Mouse (Mus musculus) c-Kit-positive CD71-negative TER-119-negative erythroid progenitor cells, embryonic 14.5 days (primary cell): ENCODE measurements around the gene Cdkal1.

Experiments
- DNase-seq: peaks from one replicate; pipeline ENCODE4 v3.0.0-alpha.2; 2013; ENCODE audit warnings: low read depth

Cdkal1 gene

DNA sequence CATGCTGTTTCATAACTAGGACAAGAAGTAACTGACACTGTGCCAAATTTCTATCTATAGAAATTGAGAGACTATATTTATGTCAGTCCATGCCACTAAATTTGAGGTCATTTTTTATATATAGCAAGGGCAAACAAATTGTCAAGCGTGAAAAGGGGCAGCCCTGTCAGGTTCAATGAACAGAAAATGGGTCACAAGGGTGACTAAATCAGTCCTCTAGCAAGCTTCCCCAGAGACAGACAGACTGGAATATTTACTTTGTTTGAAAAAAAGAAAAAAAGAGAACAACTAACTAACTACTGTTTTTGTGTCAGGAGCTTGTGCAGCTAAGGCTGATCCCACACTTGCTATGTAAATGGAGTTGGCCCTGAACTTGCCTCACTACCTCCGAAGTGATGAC is 355.7 kb downstream of the Cdkal1 start:
- no peak for DNase-seq

DNA sequence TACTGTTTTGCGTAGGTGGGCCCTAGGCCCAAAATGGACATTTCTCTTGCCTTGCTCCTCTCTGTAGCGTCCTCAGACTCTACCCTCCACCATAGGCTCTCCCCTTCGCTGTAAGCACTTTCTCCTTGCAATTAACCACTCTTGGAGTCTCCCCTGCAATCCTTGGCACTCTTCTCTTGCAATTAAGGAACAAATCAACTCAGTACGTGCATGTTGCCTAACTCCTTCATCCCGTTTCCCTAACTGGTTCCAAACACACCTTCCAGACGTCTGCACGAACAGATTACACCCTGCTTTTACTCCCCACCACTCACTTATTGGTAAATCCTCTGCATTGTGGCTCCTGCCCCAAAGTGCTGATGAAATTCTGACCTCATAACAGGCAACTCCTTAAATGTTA is 358.2 kb downstream of the Cdkal1 start:
- DNase-seq = no peak

DNA sequence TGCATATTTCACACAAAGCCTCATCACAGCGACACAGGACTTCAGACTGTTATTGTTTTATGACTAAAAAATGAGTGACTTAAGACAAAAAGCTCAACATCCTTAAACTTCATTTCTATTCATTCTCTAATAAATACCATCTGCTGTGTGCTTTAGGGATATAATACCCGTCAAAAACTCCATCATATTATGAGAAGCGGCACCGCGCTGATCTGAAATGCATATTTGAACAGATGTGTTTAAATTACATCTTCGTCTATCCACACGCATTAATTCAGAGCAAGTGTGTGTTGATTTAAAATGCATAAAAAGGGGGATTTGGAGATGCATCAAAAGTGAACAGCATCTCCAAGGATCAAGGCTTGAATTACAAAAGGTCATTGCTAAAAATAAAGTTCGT is 365.1 kb downstream of the Cdkal1 start:
- no peak for DNase-seq

DNA sequence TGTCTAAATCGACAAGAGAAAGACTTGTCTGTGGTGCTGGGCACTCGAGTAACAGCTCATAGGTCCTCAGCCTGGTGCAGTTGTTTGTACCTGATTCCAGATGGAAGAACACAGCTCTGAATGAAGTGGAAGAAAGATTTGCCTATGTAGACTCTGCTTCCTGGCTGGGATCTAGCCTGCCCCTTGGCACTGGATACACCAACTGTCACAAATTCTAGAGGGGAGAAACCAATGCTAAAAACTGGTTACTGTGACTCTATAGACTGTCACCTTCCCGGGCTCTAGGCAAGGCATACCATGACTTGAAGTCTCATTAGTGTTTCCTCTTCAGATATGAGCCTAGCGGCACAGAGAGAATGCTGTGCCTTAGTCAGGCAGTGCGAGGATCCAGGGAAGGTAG is 366.0 kb downstream of the Cdkal1 start:
- no peak for DNase-seq

DNA sequence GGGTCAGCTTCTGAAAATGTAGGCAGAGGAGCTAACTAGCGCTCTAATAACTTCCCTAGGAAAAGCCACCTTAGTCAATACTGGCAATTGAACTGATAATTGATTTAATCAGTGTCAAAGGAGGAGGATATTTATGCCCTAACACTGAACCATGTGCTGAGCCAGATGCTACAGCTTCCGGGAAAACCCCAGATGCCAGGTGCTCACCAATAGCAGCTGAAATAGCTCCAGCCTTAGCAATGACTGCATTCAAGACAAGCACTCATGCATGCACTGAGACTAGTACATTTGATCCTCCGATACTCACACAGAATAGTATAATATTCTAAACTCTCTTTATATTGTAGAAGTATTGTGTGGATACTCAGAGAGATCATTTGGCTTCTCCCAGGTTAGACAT is 368.8 kb downstream of the Cdkal1 start:
- DNase-seq = no peak

DNA sequence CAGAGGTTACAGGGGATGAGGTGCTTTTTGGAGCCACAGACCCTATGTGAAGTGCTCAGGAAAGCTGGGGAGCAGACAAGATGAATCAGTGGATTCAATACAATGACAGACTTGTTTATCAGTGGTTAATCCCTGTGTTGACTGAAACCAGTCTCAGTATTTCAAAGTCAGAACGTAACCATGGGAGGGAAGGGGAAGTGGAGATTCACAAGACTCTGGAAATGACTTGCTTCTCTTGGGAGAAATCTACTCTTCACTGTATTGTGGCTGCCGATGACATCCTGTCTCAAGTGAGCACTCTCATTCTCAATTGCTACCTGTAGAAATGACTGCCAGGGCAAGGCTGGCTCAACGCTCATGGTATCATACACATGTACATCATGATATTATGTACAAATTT is 371.5 kb downstream of the Cdkal1 start:
- no peak for DNase-seq

DNA sequence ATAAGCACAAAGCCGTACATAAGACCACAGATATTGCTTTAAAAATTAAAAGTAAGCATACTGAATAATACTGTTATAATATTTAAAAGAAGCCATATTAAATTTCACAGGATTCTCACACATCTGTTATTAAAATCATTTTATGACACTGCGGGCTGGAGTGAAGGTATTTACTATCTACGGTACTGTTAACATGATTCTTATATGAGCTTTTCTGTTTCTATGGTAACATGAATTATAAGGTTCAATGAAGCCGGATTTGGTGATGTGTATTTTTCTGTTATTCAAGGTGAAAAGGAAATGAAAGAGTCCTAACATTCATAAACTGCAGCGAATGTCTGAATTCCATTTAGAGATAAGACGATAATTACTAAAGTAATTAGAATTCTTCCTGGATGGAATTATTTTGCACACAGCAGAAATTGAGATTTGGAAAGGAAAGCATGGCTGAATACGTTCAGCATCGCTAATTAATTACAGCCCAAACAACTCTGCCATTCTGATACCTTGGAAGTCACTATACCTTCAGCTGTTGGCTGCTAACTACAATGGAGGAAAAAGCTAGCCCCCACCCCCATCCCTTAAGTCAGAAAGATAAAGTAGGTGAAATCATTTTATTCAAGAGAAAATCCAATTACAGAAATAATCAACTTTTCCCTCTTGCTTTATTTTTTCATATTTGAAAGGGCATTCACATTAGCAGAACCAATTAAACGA is 373.2 kb downstream of the Cdkal1 start:
- DNase-seq = no peak

DNA sequence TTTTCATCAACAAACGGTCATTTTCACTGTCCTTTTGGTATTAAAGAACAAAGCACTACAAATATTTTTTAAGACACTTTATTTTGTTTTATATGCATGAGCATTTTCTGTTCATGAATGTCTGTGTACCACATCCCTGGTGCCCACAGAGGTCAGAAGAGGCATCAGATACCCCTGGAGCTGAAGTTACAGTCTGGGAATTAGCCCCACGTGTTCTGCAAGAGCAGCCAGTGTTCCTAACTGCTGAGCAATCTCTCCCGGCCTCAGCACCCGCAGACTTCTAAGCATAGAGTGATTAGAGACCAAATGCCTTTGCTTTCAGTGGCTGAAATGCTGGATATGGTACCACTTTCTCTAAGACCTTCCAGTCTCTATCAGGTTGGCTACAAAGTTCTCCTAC is 379.1 kb downstream of the Cdkal1 start:
- DNase-seq = no peak

DNA sequence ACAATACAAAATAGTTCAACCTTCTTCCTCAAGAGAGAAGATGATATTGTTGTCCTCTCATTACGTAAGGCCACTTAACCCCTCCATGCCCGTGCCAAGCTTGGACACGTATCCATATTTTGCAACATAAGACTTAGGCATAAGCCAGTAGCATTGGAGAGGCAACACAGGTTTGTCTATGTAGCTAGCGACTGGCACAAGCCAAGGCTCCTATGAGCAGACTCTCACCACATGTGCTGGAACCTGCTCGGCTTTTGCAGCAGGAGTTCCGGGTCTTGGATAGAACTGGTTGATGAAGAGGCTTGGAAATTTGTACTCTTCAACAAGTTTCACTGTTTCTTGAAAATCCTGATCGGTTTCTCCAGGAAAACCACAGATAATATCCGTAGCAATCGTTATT is 381.2 kb downstream of the Cdkal1 start:
- no peak for DNase-seq

DNA sequence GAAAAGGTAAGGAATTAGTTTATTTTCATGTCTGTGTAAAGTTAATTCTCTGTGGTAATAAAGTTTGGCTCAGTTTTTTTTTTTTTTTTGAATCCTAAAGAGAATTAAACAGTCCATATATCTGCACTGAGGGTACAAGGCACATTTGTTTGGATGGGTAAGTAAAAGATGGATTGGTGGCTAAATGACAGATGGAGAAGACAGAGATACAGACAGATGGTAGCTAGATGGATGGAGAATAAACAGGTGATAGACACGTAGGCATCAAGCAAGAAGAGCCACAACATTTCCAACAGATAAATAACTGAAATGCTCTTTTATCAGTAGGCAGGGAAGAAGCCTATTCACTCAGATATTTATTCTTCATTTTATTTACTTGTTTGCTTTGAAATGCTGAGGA is 381.7 kb downstream of the Cdkal1 start:
- DNase-seq = no peak

DNA sequence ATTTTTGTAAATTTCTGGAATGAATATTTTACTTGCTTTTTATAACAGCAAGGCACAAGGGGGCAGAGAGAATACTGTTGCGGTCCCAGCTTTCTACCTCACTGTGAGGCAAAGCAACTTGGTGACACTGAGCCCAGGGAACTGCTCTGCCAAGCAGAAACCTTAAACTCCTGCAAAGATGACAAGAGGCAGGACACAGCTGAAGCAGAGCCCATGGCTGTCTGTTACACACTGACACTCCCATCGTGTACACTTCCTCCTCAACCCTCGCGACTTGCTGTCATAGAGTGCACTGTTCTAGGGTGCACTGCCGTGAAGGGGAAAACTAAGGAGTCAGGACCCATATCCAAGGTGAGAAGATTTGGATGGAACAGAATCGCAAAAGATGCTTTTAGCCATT is 393.2 kb downstream of the Cdkal1 start:
- DNase-seq = no peak

DNA sequence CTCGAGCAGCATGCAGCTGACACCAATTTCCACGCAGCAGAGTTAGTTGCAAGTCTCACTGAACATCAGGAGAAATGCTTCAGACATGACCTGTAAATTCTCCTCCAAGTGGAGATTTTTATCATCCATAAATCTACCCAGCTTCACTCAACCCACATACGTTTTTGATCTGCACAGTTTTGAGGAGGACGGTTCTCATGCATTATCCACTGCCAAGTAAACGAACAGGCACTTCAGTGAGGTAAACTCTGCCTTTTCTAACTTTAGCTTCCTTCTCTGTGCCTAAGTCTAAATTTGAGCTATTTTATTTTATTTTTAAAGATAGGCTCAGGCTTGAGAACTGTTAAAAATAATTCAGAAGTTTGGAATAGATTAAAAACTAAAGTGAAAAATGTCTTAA is 394.7 kb downstream of the Cdkal1 start:
- no peak for DNase-seq

DNA sequence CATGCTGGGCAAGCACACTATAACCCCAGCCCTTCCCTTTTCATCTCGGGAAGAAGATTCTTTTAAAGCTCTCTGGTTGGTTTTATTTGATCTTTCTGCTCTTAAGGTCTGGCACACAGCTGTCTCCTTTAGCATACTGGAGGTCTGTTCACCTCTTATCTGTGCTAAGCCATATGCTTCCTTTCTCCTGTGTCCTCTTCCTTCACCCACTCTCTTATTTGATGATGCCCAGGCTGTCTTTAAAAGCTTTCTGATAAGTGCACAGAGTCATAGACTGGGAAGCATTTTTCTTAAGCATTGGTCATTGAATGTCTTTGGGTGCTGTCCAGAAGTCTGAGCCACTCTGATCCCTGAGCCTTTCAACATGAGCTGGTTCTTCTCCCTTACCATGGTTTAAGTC is 397.1 kb downstream of the Cdkal1 start:
- DNase-seq = peak; percentile 5

DNA sequence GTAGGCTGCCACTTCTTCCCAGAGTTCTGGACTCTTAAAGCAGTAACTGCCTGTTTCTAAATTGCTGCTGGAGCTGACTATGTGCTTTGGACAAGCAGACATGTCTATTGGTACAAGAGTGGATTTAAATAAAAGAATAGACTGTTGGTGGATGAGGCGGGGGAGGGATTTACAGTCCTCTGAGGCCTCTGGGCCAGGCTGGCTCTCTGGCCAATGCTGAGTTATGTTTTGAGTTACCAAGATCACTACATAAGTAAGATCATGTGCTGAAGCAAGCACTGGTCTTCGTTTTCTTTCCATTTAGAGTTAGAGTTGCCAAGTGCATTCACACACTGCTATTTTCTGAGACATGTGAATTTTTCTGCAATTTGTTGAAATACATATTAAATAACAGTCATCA is 418.4 kb downstream of the Cdkal1 start:
- DNase-seq = no peak

DNA sequence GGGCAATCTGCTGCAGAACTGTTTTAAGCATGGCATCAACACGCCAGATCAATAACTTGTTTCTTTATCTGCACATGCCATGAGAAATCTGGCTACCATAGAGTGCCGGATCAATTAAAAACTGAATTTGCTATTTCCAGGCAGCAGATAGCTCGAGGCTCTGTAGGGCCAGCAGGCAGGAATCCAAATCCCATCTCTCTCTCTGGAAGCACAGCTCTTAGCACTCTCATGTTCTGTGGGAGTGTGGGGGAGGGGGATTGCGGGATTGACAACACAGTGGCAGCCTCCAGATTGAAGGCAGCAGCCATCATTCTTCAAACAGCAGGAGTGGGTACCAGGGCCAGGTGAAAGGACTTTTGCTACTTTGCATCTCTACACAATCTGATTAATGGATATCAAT is 420.7 kb downstream of the Cdkal1 start:
- no peak for DNase-seq

DNA sequence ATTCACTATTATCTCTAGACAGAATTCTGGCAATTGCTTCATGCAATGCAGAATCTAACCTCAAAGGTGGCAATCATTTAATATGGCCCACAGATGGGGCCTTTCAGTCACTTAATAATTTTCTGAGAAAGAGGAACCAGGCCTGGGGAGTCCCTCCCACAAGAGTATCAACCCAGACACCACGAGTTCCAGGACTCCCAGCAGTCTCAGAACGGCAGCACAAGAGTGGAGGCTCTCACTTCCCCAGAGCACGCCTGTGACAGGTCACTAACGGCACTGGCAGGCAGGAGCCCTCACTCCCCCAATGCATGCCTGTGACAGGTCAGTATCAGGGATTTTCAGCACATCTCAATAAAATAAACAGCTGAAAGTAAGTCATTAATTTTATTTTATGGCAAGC is 424.6 kb downstream of the Cdkal1 start:
- peak; percentile 8 for DNase-seq

DNA sequence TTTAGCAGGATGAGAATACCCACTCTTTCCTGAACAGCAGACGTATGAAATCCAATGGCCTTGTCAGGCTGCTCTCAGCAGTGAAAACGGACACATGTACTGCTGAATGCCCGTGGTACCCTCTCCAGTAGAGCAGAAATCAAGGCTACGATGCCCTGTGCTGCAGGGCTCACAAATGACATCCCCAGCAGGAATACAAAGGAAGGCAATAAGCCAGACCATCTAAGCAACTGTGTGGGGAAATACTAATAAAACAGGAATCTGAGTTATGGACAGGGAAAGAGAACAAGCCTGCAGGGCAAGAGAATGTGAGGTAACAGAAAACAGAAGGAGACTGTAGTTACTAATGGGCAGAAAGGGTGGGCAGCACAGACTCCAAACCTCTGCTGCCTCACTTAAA is 425.6 kb downstream of the Cdkal1 start:
- DNase-seq = no peak

DNA sequence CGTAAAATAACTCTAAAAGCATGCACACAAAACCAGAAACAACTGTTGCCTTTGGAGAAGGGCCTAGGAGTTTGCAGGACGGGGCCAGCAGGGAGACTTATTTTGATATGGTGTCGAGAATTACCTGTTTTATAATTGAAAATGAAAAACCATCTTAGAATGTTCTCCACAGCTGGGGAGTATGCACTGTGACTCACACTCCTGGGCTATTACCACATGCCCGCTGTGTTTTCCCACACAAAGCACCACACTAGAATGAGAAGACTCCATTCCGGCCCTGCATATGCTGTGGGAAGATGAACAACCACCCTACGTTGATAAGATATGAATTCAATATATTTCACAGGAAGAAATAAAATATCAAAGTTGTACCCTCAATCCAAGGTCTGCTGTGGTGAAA is 426.3 kb downstream of the Cdkal1 start:
- no peak for DNase-seq

DNA sequence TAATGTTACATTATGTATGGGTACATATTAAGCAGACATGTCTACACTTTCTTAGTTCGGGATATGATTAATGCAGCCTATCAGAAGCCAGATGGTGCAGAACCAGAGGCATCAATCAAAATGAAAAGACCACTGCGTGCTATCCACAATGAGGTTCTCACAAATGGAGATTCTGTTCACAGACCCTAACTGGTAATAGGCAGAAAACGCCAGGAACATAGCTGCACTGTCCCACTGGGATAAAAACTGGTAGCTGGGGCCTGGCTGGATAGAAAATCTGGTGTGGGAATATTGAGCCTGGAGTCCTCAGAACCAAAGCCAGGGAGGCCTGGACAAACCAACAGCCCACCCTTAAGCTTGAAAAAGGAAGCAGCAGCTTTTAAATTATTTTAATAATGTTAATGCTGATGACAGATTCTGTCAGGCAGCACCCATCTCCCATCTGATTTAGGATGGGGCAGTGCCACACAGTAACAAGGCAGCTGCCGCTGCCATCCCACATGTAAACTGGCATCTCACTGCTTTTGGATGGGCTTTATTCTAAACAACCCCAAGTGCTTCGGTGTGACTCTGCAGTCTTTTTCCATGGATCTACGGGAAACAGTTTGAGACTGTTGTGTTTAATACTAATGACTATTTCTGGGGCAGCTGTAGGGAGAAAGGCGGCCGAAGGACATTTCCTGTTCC is 438.9 kb downstream of the Cdkal1 start:
- DNase-seq = no peak

DNA sequence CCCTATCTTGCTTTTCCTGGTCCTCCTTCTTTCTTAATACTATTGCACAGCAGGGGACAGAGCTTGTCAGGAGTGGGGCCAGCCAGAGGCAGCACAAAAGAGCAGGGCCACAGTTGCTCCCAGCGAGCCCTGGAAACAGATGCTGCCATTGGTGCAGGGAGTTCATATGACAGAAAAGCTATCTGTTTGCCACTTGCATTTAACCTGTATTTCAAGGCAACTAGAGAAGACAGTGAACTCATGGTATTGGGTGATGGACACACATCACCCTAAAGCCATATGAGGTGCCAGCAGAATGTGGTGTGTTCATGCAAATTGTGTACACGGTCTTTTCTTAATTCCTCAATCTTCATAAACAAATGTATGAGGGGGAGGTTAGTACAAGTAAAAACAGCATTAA is 439.5 kb downstream of the Cdkal1 start:
- DNase-seq = no peak

DNA sequence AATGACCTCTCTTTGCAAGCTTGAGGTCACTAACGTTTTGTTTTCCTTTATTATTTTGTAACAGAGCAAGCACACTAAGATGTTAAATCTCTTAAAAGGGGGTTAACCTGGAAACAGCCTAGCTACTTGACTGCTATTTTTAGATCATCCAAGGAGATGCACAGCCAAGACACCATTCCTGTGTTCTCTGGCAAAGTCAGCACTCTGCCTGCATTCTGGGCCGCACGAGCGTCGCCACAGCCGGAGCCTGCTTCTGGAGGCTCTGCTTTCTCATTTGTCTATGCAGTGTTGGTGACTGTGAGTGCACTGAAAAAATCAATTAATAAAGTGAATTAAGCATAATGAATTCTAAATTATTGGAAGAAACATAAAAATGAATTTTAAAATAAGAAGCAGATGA is 440.6 kb downstream of the Cdkal1 start:
- DNase-seq = no peak

DNA sequence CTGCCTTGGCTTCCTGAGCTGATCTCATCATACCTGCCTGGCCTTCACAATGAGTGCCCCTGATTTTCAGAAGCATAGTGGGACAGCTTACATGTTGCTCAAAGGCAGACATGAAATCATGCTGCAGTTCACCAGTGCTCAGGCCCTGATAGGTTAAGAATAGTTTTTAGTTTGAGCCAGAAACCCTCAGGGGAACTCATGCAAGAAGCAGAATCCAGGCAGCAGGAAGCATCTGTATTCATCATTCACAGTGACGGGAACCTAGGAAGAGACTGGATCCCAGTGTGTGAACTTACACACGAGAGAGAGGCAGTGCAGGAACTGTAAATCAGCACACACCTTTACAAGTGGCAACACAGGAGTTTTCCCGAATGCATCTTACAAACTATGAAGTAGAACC is 441.0 kb downstream of the Cdkal1 start:
- no peak for DNase-seq

DNA sequence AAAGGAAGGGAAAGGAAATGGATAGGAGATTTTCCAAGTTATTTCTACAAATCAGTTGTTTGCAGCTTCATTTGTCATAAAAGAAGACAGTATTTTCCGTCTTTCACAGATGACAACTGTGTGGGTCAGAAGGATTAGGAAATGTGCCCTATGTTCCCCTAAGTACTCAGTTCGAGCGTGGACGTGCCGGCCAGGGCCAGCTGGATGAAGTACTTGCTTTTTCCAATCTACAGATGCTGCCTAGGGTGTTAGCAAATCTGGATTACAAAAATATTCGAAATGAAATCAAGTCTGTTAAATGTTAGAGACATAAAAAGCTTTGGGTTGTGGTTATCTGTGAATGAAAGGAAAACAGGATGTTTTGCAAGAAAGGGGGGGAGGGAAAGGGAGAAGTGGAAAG is 444.3 kb downstream of the Cdkal1 start:
- DNase-seq = no peak

DNA sequence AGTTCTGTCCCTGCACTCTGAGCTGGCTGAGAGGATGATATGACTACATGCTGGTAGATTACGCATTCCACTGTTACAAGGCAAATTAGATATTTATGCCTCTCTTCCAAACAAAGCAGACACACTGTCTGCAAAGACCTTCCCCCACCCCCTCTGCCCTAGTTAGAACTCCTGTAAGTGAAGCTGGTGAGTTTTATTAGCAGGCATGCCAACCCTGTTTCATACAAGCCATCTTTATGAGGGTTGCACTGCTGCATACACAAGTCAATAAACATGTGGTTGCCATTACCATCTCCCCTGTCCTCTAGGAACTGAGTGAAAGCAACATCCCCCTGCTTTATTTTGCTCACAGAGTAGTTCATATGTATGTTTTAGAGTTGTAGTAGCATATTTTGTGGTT is 447.9 kb downstream of the Cdkal1 start:
- no peak for DNase-seq
